Mouse (Mus musculus) kidney, postnatal 14 days (tissue): ENCODE data around the gene Rnf11.

Source experiments
- DNase-seq: peaks from one replicate; pipeline ENCODE4 v3.0.0; 2022; ENCODE audit warnings: mixed read lengths

The Rnf11 gene

DNA sequence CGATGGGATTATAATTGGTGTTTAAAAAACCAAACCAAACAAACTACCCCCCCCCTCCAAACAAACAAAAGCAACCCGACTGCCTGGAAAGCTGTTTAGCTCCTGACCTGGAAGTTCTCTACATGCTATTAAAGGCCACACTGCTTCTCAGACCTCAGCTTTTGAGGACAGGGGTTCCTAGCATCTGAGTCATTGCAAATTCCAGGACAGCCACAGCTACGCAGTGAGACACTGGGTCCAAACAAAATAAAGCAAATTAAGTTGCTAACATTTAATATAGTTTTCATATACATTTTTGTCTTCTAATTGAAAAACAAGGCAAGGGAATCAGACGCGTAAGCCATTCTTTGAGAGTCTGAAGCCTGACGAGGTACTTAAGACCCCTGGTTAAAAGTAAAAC is 40.1 kb downstream of the Rnf11 start:
- DNase-seq, result no peak

DNA sequence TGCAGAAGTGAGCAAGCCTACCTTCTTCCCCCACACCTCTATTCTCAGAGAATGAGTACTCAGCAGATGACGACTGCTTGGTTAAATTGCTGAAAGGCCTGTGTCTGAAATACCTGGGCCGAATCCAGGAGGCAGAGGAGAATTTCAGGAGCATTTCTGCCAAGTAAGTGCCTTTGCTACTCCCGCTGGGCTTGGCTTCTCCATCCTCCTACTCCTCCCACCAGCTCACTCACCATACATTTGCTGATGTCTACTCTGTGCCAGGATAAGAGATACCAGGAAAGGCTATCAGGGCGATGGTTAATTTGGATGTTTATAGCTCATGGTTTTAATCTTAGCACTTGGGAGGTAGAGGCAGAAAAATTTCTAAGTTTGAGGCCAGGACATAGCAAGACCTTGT is 41.9 kb downstream of the Rnf11 start:
- DNase-seq, result no peak

- DNase-seq, result no peak
Measured at GRCm38 (mm10) chr4:109442126-109442525, 42.4 kb downstream of the Rnf11 start.

GRCm38 (mm10) chr4:109441000-109441399 is 43.5 kb downstream of the Rnf11 start:
- no peak for DNase-seq

GRCm38 (mm10) chr4:109440381-109440780 is 44.1 kb downstream of the Rnf11 start:
- DNase-seq, result no peak

DNA sequence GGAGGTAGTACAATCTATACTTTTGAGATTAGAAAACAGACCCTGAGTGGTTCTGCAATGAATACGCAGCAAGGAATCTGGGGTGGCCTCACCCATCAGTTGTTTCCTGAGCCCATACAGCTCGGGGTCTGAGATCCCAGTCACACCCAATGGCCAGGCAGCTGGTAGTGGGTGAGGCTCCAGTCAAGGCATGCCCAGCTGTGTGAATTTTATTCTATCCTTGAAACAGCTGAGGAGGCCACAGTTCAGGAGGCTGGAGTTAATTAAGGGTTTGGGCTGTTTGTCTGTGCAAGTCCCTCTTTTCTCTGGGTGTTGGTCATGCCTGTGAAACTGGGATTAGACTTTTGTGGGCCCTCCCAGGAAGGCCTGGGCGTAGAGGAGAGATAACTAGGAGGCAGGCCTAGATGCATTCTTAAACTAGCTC is 44.7 kb downstream of the Rnf11 start:
- no peak for DNase-seq

GRCm38 (mm10) chr4:109439101-109439500 is 45.4 kb downstream of the Rnf11 start:
- DNase-seq, result no peak

DNA sequence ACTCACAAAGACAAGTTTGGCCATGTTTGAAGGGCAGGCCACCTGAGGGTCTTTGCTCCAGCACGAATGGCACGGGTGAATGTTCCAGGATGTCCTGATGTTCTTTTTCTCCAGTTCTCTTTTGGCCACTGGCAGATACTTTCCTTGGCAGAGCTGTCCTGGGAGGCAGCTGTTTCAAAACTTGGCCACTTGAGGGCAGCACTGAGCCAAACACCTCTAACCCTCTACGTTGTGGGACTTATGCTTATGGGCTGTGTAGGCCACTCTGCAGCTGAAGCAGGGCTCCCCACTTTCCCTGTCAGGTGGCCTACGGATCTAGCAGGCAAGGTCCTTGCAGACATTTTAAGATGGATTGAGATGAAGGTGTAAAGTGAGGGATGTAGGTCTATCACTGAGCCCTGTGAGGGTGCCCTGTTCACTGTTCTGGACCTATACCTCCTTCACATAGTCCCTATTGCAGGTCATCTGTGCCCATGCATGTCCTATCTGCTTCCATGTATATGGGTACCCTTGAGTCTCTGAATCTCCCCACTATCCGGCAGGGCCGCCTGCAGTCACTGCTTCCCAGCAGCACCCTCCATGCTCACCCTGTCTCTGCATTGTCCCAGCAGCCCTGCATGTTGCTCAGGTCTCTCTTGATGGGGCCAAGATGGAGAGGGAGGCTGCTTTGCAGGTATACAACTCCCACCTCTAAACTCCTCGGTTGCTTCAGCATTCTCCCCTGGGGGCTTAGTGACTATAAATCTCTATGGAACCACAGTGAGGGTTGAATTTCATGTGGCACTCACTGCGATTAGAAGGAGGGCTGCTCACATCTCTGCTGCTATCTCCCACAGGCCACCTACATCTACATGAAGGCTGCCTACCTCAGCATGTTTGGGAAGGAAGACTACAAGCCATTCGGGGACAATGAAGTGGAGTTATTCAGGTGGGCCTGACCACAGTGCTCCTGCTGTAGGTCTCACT is 46.3 kb downstream of the Rnf11 start:
- DNase-seq, result peak; percentile 73

DNA sequence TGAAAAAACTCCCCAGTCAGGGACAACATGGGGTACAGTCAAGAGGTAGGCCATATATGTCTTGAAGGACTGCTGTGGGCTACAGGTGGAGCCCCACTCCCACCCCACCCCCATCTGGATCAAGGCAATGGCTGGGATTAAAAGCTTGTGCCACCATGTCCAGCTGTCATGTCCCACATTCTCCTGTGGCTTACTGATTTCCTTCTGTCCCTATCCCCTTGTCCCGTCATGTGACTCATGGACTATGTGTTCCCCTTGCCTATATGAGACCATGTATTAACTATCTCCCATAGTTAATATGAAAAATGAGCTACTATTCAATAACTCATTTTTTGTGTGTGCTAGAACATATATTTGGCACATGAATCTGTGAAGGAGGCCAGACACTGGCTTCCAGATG is 50.3 kb downstream of the Rnf11 start:
- DNase-seq, result no peak

DNA sequence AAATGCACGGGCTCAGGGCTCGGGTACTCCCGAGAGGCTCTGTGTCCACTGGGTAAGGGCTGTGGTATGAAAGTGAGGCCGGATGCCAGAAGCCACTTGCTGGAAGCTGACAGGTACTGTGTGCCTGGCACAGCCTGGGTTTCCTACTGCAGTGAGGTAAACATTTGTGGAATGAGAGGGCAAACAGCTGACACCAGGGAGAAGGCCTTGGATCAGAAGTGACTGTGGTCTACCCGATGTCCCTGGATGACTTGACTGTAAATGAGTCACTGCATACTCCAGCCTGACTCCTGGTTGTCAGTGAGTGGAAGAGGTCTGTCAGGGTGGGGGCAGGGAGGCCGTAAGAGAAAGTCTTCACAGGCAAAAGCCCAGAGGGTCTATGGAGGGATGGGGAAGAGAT is 50.9 kb downstream of the Rnf11 start:
- peak; percentile 51 for DNase-seq

GRCm38 (mm10) chr4:109432668-109433375 is 51.7 kb downstream of the Rnf11 start:
- no peak for DNase-seq

GRCm38 (mm10) chr4:109430854-109431253 is 53.7 kb downstream of the Rnf11 start:
- DNase-seq, result peak; percentile 62

DNA sequence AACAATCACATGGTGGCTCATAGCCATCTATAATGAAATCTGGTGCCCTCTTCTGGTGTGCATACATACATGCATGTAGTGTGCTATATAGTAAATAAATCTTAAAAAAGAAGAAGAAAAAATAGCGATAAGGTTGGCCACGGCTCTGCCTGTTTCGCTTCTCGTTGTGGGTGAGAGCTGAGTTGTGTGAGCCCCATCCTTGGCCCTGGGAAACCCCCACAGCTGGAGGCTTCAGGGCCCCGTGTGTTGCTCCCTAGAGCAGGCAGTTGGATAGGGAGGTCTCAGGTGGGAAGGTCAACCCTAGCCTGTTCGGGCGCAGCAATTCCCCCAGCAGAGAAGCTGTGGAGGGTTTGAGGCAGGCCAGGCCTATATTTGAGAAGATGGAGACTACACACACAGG is 54.3 kb downstream of the Rnf11 start:
- DNase-seq, result no peak

DNA sequence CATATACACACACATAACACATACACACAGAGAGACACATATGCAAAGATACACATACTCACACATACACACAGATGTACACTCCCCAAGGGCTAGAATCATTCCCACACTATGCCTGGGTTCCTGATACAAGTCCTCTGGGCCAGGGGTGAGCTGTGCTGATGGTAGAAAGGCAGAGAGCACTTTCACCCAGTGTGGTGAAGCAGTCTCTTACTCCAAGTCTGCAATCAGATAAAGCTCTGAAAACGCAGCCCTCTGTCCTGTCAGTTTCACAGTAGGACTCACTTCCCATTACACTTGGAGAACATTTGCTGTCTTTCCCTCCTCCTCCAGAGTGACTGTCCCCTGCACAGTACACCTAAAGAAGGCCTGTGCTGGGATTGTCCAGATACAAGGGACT is 57.5 kb downstream of the Rnf11 start:
- DNase-seq, result no peak

- DNase-seq, result no peak
Measured at GRCm38 (mm10) chr4:109423438-109423837, 61.1 kb downstream of the Rnf11 start.

DNA sequence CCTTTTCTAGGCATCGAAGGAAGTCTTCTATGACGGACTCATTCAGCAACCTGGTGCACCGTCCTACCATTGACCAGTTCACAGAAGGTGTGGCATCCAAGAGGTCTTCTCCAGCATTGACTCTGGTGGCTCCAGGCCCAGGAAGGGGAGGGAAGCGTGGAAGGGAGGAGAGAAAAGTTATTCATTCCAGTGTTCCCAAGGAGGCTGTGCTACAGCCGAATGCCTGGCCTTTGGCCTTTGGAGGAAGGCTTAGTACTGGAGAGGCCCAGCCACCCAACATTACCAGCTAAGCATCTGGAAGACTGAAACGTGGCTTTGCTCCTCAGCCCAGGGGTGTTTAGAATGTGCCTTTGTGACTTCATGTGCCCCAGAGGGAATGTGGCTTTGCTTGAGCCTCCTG is 62.1 kb downstream of the Rnf11 start:
- peak; percentile 38 for DNase-seq

DNA sequence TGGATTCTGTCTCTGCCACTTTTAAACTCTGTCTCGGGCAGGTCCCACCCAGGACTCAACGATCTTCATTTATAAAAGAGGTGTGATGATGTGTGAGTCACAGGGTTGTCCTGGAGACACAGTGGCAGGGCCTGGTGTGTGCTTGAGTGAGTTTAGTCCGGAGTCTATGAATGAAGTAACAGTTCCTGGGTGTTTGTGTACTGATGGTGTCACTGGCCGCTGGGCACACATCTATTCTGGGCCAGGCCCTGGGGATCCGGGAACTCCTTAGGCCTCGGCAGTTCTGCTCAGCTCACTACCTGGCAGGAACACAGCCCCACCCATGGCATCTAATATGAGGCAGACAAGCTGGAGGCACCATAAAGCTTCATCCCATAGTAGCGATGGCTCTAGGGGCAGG is 62.9 kb downstream of the Rnf11 start:
- no peak for DNase-seq

GRCm38 (mm10) chr4:109420138-109420795 is 64.3 kb downstream of the Rnf11 start:
- no peak for DNase-seq

GRCm38 (mm10) chr4:109419563-109419962 is 65.0 kb downstream of the Rnf11 start:
- peak; percentile 40 for DNase-seq

DNA sequence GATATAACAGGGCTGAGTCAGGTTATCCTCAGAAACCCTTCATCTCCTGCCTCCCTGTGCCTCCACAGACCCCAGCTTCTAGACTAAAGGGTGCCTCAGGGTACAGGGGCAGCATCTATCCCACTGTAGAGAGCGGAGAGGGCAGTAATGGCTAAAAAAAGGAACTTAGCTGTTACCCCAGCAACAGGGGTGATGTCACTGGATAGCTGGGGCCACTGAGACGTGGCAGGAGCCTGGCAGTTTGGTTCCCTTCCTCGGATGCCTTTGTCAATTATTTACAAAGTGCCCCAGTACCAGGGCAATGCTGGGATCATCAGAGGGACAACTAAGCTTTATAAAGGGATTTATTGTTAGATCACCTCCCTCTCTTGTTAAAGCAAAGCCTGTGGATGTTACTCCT is 65.5 kb downstream of the Rnf11 start:
- DNase-seq, result peak; percentile 72

DNA sequence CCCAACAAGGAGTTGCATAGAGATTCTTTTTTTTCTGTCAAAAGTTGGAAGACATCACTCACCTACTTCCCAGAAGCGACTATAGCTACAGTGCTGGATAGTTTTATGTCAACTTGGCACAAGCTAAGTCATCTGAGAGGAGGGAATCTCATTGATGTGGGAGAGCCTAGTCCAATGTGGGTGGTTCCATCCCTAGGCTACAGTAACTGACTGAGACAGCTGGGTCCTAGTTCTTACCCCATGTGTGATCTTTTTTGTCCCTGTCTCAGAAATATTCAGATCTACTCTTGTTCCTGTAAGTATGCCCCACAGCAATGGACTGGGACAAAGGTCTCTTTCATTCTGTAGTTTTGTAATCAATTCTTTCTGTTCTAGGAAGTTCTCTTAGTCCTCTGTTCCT is 66.5 kb downstream of the Rnf11 start:
- DNase-seq, result no peak

DNA sequence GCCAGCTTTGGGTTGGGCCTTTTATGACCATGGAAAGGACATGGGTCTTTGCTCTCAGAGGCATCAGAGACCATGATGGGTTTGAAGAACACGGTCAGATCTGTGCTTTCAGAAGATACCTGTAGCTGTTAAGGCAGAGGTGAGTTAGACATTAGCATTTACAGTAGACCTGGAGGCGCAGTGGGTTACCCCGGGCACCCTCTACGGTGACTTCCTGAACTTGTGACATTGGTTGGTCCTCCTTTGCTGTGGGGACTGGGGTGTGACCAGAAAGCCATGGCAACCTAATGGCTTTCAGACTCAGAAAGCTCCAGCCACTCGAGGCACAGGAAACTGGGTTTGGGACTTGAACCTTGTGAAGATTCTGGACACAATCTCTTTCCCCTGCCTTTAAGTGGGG is 72.3 kb downstream of the Rnf11 start:
- no peak for DNase-seq

DNA sequence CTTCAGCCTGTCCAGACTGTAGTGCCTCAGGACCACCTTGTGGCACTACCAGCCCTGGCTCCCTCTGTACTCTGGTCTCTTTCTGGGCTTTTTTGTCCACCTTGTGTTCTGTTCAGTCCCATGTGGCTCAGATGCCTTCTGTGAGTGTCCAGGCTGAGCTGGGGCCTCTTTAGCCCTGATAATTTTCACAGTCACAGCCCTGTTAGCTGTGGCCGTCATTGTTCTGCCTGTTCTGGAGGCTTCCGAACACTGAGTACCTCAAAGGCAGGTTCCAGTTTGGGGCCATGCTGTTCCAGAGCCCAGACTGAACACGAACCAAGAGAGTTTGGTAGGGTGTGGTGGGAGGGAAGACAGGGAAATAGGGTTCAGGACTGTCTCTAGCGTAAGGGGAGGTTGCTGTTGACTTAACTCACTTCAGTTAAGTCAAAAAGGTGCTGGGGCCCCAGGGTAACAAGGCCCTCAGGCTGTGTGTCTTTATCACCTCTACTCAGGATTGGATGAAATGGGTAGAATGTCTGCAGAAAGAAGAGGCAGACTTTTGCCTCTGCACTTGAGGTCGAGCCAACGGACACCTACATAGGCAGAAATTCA is 73.1 kb downstream of the Rnf11 start:
- DNase-seq, result no peak
